Mouse (Mus musculus) CD4-positive, CD25-positive, alpha-beta regulatory T cell, adult 4 months (primary cell): Measurements from ENCODE around the gene Dsn1. TPM values are rescaled to one million over a fixed set of nuclear protein-coding genes. Genes with fewer than 3 reads are reported as not detected.
A peak's percentile ranks its signal among the peaks of the same experiment; 100 is the strongest.

Experiments used
- ATAC-seq: one replicate; pipeline ENCODE4 v1.8.0; 2017
- polyA plus RNA-seq, 2 experiments: library from polyadenylated mRNA; unstranded; fragments of 100-300 nt; shearing (Covaris generic); gene quantifications; one replicate each; pipeline ENCODE4 v1.2.1; 2017

The Dsn1 gene
- polyA plus RNA-seq, 2 experiments from 2014 or later = 10.8 to 16.6 TPM

DNA sequence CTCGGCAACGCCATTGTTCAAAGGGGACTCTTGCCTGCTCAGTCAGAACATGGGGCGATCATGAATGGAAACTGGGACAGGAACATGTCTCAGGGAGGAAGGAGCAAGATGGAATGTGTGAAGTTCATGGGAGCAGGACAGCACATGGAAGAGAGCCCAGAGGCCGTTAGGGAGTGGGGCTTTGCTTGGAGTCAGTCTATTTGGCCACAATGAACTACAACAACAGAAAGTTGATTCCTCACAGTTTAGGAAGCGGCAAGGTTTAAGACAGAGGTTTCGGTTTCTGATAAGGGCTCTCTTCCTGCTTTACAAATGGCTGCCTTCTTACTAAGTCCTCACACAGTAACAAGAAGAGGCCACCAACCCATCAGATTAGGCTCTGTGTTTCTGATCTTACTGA is 39.6 kb downstream of the Dsn1 start:
- ATAC-seq = peak; percentile 77

DNA sequence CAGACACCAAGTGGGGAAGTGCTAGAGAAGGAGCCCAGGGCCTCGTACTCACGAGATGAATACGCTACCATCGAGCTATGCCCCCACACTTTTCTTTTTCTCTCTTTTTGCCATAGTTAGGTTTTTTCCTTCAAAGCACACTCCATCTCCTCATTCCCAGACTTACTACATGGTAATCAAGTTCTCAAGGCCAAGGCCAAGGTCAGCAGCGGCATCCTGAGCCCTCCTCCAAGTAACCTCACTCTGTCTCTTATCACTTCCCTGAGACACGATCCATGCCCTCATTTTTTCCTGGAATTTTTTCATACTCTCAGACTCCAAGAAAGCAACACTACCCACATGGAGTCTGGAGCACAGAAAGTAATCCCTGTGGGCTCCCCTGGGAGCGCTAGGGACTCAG is 43.1 kb downstream of the Dsn1 start:
- no peak for ATAC-seq

DNA sequence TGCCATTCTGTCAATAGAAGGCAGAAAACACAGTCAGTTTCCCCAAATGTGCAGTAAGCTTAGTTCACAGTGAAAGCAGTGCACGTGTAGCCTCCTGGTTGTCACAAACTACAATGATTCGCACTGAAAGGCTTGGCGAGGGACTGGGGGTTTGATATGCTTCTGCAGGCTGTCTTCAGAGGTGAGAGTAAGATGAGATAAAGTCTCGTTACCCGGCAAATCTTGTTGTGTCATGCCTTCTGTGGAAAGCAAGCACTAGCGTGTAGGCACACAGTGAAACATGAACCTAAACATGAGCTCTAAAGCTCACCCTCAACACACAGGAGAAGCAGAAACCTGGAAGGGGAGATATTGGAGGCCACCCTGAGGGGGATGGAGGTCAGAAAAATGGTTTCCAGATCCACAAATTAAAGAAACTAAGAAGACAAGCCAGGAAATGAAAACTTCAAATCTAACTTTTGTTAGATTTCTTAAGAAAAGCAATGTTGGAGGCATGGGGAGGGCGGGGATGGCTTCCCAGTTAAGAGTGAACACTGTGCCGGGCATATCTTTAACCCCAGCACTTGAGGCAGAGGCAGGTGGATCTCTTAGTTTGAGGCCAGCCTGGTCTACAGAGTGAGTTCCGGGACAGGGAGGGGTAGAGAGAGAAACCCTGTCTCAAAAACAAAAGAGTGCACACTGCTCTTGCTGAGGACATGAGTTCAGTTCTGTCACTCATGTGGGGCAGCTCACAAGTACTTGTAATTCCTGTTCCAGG is 48.3 kb downstream of the Dsn1 start:
- no peak for ATAC-seq

DNA sequence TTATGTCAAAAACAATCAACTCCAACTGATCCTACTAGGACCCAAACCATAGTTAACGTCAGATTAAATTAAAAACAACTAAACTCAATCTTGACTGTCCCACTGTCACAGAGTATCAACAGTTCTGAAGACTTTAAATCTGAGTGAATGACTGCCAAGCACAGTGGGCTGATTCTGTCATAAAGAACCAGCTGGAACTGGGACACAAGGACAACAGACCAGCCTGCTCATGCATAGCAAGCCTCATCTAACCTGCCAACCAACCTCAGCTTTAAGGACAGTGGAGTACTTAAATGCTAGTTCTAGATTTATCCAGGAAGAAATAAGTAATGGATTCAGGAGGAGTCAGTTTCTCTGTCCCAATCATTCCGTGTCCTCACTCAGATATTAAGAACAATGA is 49.9 kb downstream of the Dsn1 start:
- ATAC-seq = no peak

DNA sequence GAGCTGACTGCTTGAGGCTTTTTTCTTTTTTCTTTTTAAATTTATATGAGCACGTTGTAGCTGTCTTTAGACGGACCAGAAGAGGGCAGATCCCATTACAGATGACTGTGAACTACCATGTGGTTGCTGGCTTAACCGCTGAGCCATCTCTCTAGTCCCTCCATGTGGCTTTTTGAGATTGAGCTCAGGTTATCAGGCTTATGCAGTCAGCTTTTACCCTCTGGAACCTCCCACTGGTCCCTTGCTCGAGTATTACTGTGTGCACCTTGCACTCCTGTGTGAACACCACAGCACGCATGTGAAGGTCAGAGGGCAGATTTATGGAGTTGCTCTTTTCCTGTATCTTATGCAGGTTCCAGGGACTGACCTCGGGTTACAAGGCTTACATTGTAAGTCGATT is 50.6 kb downstream of the Dsn1 start:
- no peak for ATAC-seq

DNA sequence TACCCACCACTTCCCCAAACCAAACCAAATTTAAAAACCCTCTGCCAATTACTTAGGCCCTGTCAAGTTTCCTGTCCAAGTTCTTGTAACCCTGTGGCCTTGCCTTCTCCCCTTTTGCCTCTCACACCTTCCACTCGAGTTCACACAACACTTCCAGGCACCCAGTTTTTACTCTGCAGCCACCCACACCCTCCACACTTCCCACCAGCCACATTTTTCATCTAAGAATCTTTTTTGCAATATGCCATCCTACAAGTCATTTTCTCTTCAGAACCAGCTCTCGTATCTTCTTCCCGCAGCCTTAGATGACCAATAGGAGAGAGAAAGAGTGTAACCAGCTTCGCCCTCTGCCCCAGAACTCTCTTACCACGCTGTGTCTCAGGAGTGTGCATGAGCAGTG is 52.5 kb downstream of the Dsn1 start:
- no peak for ATAC-seq

DNA sequence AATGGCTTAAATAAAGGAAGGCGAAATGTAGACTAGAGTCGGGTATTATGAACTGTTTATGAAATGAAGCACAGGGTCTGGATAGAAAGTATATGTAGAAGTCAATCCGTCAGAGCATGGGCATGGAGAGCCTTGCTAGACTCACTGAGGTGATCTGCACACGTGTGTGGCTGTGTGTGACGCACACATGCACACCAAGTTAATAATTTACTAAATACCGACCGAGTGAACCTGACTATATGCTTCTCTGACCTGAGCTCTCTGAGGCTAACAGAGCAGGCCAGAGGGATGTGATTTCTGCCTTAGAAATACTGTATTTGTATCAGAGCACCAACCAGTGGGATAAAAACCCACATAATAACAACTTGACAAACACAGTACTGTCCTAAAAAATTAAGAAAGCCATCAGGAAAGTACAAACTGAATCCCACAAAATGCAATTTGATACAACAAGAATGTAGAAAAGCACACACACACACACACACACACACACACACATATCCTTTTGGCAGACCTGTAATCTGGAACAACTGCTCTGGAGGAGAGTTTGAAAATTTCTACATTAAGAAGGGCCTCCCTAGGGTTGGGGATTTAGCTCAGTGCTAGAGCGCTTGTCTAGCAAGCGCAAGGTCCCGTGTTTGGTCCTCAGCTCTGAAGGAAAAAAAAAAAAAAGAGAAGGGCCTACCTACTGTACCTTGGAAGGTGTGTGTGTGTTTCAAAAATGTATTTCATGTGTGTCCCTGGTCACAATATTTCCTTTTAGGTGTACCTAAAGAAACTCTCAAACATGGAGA is 55.5 kb downstream of the Dsn1 start:
- no peak for ATAC-seq

DNA sequence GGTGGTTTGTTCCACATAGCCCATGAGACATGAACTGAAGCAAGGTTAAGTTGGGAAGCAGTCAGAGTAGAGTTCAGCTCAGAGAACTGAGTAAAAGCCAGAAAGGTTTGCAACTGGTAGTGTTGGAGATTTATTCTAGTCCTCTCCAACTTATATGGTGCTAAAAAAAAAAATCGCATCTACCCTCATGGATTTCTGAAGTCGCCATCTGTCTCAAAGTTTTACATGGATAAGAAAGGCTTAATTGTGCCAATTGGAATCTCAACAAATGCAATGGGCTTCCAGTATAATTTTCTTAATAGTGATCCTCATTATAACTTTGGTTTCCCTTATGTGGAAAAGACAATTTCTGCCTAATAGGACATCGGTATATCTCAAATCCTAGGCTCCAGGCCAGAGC is 56.1 kb downstream of the Dsn1 start:
- no peak for ATAC-seq

Other genes starting within 250 kb of the Dsn1 start
- not detected for gene Myl9, start 231.7 kb downstream of the Dsn1 start, polyA plus RNA-seq
- 10 to 100 TPM; 10.4 to 14.6 TPM for gene Tgif2, start 167.1 kb downstream of the Dsn1 start, polyA plus RNA-seq
- gene 4930518I15Rik, start 149.2 kb downstream of the Dsn1 start, polyA plus RNA-seq = 10 to 100 TPM; 25.0 to 27.3 TPM
- 1 to 10 TPM; 5.1 to 5.4 TPM for gene Rab5if, start 144.0 kb downstream of the Dsn1 start, polyA plus RNA-seq
- 10 to 100 TPM; 68.5 to 86.7 TPM for gene Sla2, start 120.0 kb downstream of the Dsn1 start, polyA plus RNA-seq
- gene Ndrg3, start 15.1 kb downstream of the Dsn1 start, polyA plus RNA-seq = 100 to 1,000 TPM; 155 to 181 TPM
- under 1 TPM in 1 of 2 experiments, not detected in 1; 0.16 TPM for gene Soga1, start 72.1 kb upstream of the Dsn1 start, polyA plus RNA-seq
- gene Tldc2, start 79.9 kb upstream of the Dsn1 start, polyA plus RNA-seq = not detected
- 100 to 1,000 TPM; 611 to 673 TPM for gene Samhd1, start 128.1 kb upstream of the Dsn1 start, polyA plus RNA-seq
- 10 to 100 TPM; 19.3 to 23.4 TPM for gene Rbl1, start 197.4 kb upstream of the Dsn1 start, polyA plus RNA-seq